Mouse (Mus musculus): ENCODE results near the gene Cdkl3.

DNA sequence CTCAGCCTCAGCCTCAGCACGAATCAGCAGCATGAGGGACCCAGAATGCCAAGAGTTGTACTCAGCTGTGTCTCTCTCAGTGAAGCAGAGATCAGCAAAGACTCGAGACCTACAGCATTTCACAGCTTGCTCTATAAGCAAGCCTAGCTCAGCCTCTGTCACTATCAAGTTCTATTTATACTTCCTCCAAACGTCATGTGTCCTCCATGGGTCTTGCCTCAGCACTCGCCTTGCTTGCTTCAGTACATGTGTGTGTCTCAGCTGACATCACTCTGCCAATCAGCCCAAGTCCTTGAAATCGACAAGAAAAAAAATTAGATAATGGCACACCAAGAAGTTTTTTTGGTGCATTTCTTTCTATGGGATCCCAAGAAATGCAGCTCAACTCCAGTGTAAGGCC lies 52.2 kb downstream of the Cdkl3 start:
- TF ChIP-seq CTCF (IDR thresholded peaks at IDR 0.05; ENCODE audit: low read depth) (no peak), EP300 (optimal IDR thresholded peaks at IDR 0.05) (no peak)

Data from stomach, postnatal 0 days (tissue).